Mouse (Mus musculus) erythroblast, embryonic 14.5 days (primary cell): ENCODE measurements around the gene Sdk1.

Source experiments
- GATA1 ChIP-seq: IDR thresholded peaks from 2 replicates; pipeline ENCODE4 v1.6.1; 2012; ENCODE audit warnings: low read length, inconsistent platforms, mixed read lengths
- TAL1 ChIP-seq: IDR thresholded peaks from 3 replicates; pipeline ENCODE4 v1.6.1; 2012; ENCODE audit warnings: low read length, inconsistent platforms, mixed read lengths

DNA sequence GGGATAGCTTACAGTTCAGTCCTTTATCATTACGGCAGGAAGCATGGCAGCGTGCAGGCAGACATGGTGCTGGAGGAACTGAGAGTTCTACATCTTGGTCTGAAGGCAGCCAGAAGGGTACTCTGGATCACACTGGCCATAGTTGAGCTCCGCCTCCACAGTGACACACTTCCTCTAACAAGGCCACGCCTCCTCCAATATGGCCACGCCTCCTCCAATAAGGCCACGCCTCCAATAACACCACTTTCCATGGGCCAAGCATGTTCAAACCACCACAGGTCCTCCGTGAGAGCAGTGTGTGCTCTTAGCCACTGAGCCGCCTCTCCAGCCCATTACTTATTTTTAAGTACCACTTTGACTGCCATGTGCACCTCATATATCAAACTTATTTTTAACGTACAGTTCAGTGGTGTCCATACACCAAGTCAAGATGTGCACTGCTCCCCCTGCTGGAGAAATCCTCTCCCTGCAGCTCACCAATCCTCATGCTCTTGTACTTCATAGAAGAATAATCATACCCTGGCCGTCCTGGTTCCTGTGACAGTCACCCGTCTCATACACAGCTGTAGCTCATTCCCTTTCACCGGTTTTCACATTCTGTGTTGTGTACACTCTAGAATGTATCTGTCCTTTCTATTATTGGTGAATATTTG is 979.7 kb downstream of the Sdk1 start:
- TF ChIP-seq TAL1 (no peak), GATA1 (no peak)
